Mouse (Mus musculus) ES-E14 (cell line): ENCODE results near the gene Phip. TPM values are rescaled to one million over a fixed set of nuclear protein-coding genes. Genes with fewer than 3 reads are reported as not detected.

ENCODE experiments used
- DNase-seq: peaks from one replicate; pipeline ENCODE4 v3.0.0-alpha.2; 2013; ENCODE audit warnings: low read depth, low spot score
- H3K27ac ChIP-seq: 2 replicates; pipeline ENCODE4 v1.5.1; 2012; ENCODE audit warnings: low read depth, mild to moderate bottlenecking, low read length, moderate library complexity, mixed read lengths; ENCODE audit not compliant: poor library complexity, insufficient read depth, severe bottlenecking
- H3K36me3 ChIP-seq: 2 replicates; pipeline ENCODE4 v1.6.1; 2012; ENCODE audit warnings: mild to moderate bottlenecking, low read length, moderate library complexity, mixed read lengths; ENCODE audit not compliant: control insufficient read depth, poor library complexity, insufficient read depth, severe bottlenecking
- H3K4me1 ChIP-seq, 2 experiments: fragments of 150-350 bp in 1 of 2; sonication (generic) in 1 of 2; 2 replicates each; pipeline ENCODE4 v1.6.1; 2012; ENCODE audit warnings: low read length in 2 of 2, mild to moderate bottlenecking in 1 of 2, mixed read lengths in 1 of 2; ENCODE audit not compliant: control insufficient read depth in 2 of 2, insufficient read depth in 2 of 2, poor library complexity in 1 of 2
- H3K4me3 ChIP-seq, 2 experiments: fragments of 150-350 bp in 1 of 2; sonication (generic) in 1 of 2; 2 replicates each; pipeline ENCODE4 v1.5.1; 2012; ENCODE audit warnings: low read length in 2 of 2, low read depth in 1 of 2, mild to moderate bottlenecking in 1 of 2, mixed read lengths in 1 of 2; ENCODE audit not compliant: insufficient read depth in 1 of 2, poor library complexity in 1 of 2, severe bottlenecking in 1 of 2
- H3K9ac ChIP-seq: 2 replicates; pipeline ENCODE4 v1.6.1; 2012; ENCODE audit warnings: low read depth, mild to moderate bottlenecking, low read length, mixed read lengths; ENCODE audit not compliant: poor library complexity, insufficient read depth, severe bottlenecking
- H3K9me3 ChIP-seq: fragments of 150-350 bp; sonication (generic); 2 replicates; pipeline ENCODE4 v1.6.1; 2012; ENCODE audit warnings: low read depth, mild to moderate bottlenecking, low read length; ENCODE audit not compliant: control insufficient read depth, insufficient read depth
- CHD2 ChIP-seq: IDR thresholded peaks from 2 replicates; pipeline ENCODE4 v1.6.1; 2014; ENCODE audit warnings: mild to moderate bottlenecking, low read depth, low read length, inconsistent platforms
- HCFC1 ChIP-seq: IDR thresholded peaks from 2 replicates; pipeline ENCODE4 v1.6.1; 2012; ENCODE audit warnings: low read length, inconsistent platforms, borderline replicate concordance; ENCODE audit not compliant: insufficient read depth
- MAFK ChIP-seq: IDR thresholded peaks from 2 replicates; pipeline ENCODE4 v1.6.1; 2014; ENCODE audit warnings: mild to moderate bottlenecking, low read depth, low read length, inconsistent platforms; ENCODE audit not compliant: insufficient read depth
- ZC3H11A ChIP-seq: IDR thresholded peaks from 2 replicates; pipeline ENCODE4 v1.6.1; 2012; ENCODE audit warnings: low read depth, mild to moderate bottlenecking, inconsistent platforms, low read length, borderline replicate concordance
- ZNF384 ChIP-seq: IDR thresholded peaks from 2 replicates; pipeline ENCODE4 v1.6.1; 2012; ENCODE audit warnings: low read depth, low read length, inconsistent platforms
- in situ Hi-C, 2 experiments: fragments of 600-800 bp; cut with MboI; formaldehyde crosslinking; loops; one replicate each; pipeline ENCODE4 v1.15.1; 2025; ENCODE audit warnings: low sequenced_read_pairs in 2 of 2, inconsistent platforms in 1 of 2; ENCODE audit not compliant: unreplicated experiment in 2 of 2
- total RNA-seq: library from RNA; depleted of rRNA; stranded (reverse); fragments of 300-350 nt; gene quantifications from 2 replicates; pipeline ENCODE4 v1.2.3, GENCODE M21; 2012

Gene Phip
- total RNA-seq, 1 experiment: 52.4 TPM

GRCm38 (mm10) chr9:82974187-82974861, 992 bp downstream of the Phip start:
- H3K9ac ChIP-seq: peak overlapping the region; percentile 97
- peak overlapping the region; percentile 94 for H3K27ac ChIP-seq
- no peaks in the 10 kb centered on the region for H3K36me3 ChIP-seq
- in situ Hi-C loops: no loop called here
- H3K4me3 ChIP-seq: peak overlapping the region; percentile 86 to 94
- TF ChIP-seq ZNF384 (no peak), CHD2 (no peak), MAFK (no peak), ZC3H11A (no peak), HCFC1 (no peak)
- DNase-seq: peak; percentile 72
- H3K9me3 ChIP-seq: no peaks in the 10 kb centered on the region
- H3K4me1 ChIP-seq: peaks cover 4 to 7% of the 10 kb centered on the region in 2 experiments; a peak in 2 of 4 replicates

GRCm38 (mm10) chr9:82973321-82973892, 1.9 kb downstream of the Phip start:
- no peaks in the 10 kb centered on the region for H3K36me3 ChIP-seq
- no peaks in the 10 kb centered on the region for H3K9me3 ChIP-seq
- no peak for DNase-seq
- TF ChIP-seq ZNF384: no peak
- TF ChIP-seq ZC3H11A: no peak
- TF ChIP-seq CHD2: no peak
- no peak for TF ChIP-seq HCFC1
- TF ChIP-seq MAFK: no peak
- H3K4me3 ChIP-seq: peak overlapping the region; percentile 86 to 94
- no peak overlapping the region for H3K27ac ChIP-seq
- in situ Hi-C loops: no loop called here
- peaks cover 4 to 7% of the 10 kb centered on the region in 2 experiments; a peak in 2 of 4 replicates for H3K4me1 ChIP-seq
- peak overlapping the region; percentile 52; the same call in 1 of the 2 replicates for H3K9ac ChIP-seq

DNA sequence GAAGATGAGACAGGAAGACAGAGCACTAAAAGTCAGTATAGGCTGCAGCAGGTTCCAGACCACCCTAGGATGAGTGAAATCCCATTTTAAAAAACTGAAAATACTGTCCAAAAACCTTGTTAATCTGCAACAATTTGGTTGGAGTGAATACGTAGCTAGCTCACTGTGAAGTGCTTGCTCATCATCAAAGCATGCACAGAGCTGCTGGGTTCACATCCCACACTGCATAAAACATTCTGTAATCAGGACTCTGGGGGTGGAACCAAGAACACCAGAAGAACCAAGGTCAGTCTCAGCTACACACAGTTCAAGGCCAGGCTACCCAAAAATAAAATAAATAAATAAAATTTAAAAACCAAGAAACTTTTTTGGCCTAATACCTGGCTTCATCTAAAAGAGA, 3.9 kb downstream of the Phip start:
- no peak for DNase-seq
- Histone ChIP-seq H3K9me3 (no peaks in the 10 kb centered on the region), H3K4me3 (no peak overlapping the region), H3K9ac (no peak overlapping the region), H3K36me3 (no peaks in the 10 kb centered on the region), H3K4me1 (peaks cover 4 to 7% of the 10 kb centered on the region in 2 experiments; a peak in 2 of 4 replicates), H3K27ac (no peak overlapping the region)
- in situ Hi-C loops: no loop called here
- TF ChIP-seq HCFC1: no peak
- TF ChIP-seq MAFK: no peak
- TF ChIP-seq ZNF384: no peak
- TF ChIP-seq CHD2: no peak
- TF ChIP-seq ZC3H11A: no peak

DNA sequence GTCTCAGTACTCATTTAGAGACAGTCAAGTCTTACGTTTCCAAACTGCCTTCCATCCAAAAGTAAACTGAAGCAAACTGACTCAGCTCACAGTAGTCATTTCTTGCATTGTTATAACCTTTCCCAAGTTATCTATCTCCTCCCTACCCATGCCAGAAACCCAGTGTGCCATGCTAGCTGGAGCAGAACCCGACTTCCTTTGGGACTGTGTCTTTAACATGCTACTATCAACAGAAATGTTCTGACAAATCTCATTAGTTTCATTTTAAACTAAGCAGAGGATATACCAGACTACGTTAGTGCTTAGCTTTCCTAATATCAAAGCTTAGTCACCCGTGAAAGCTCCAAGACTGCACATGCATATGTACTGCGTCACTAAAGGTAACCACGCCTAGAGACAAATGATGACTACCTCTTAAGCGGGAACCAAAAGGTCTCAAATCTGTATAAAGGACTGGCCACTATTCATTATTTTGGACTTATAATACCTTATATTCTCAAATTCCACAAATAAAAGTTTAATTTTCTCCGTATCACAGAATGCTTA, 8.2 kb downstream of the Phip start:
- Histone ChIP-seq H3K9me3 (no peaks in the 10 kb centered on the region), H3K36me3 (no peaks in the 10 kb centered on the region), H3K9ac (no peak overlapping the region), H3K4me1 (peaks cover 0 to 4% of the 10 kb centered on the region in 2 experiments; a peak in 1 of 4 replicates), H3K4me3 (no peak overlapping the region), H3K27ac (no peak overlapping the region)
- DNase-seq: no peak
- TF ChIP-seq CHD2 (no peak), HCFC1 (no peak), ZC3H11A (no peak), ZNF384 (no peak), MAFK (no peak)
- in situ Hi-C loops: no loop called here
